Mouse (Mus musculus): ENCODE measurements at regions not wholly inside any gene's neighbourhood (a gene's known extent, or its start where the extent isn't known, plus 50 kb on each side); places are given as distances from the start of the nearest gene placed in this dataset.
A peak's percentile ranks its signal among the peaks of the same experiment; 100 is the strongest.

DNA sequence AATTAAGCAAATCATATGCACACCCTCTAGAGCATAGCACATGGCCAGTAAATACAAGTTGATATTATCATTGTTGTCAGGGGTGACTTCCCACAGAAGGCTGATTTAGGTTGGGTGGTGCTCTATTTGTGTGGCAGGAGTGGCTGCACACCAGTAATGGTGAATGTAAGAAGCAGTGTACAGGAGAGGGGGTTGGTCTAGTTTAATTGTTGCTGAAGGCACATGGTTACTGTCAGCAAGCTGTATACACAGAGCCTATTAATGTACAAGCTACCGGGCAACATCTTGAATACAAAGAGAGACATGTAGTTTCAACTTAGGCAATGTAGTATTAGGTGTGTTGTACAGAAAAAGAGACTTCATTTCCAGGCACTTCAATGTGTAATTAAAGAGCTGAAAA is 280.6 kb upstream of the Pkn2 start:
- Histone ChIP-seq H3K27ac (ENCODE audit: insufficient read depth, low read length) (no peak overlapping the region), H3K4me3 (ENCODE audit: insufficient read depth, low read length) (no peak overlapping the region), H3K4me1 (ENCODE audit: control insufficient read depth, insufficient read depth, low read length) (peaks cover 3% of the 10 kb centered on the region)
- no peak for TF ChIP-seq POLR2A (IDR thresholded peaks at IDR 0.05; ENCODE audit: low read depth, low read length)
- no peak for TF ChIP-seq CTCF (IDR thresholded peaks at IDR 0.05; ENCODE audit: borderline replicate concordance, insufficient read depth, low read length)

DNA sequence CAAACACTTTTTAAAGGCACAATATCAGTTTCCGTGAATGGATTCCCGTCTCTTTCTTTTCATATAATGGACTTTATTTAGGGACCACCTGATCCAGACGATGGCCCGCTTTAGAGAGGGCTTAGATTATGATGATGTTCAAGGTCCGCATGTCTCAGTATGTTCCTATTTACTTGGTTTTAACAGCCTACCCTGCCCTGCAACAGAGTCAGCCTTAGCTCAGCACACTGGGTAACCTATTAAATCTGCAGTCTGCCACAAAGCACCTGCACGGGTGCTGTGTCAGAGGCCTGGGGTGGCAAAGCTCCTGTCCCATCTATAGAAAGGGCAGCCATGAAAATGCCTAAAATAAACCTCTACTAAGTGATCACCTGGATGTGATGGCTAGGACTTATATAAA is 280.2 kb upstream of the Pkn2 start:
- TF ChIP-seq POLR2A (IDR thresholded peaks at IDR 0.05; ENCODE audit: low read depth, low read length) (no peak), CTCF (IDR thresholded peaks at IDR 0.05; ENCODE audit: borderline replicate concordance, insufficient read depth, low read length) (no peak)
- no peak overlapping the region for H3K4me3 ChIP-seq (ENCODE audit: insufficient read depth, low read length)
- H3K4me1 ChIP-seq (ENCODE audit: control insufficient read depth, insufficient read depth, low read length): peaks cover 3% of the 10 kb centered on the region
- H3K27ac ChIP-seq (ENCODE audit: insufficient read depth, low read length): no peak overlapping the region

- Histone ChIP-seq H3K4me1 (ENCODE audit: control insufficient read depth, insufficient read depth, low read length) (peaks cover 13% of the 10 kb centered on the region), H3K27ac (ENCODE audit: insufficient read depth, low read length) (no peak overlapping the region), H3K4me3 (ENCODE audit: insufficient read depth, low read length) (no peak overlapping the region)
- no peak for TF ChIP-seq POLR2A (IDR thresholded peaks at IDR 0.05; ENCODE audit: low read depth, low read length)
- no peak for TF ChIP-seq CTCF (IDR thresholded peaks at IDR 0.05; ENCODE audit: borderline replicate concordance, insufficient read depth, low read length)
These were observed 276.8 kb upstream of the Pkn2 start for GRCm38 (mm10) chr3:143158568-143158967.

- no peak for TF ChIP-seq POLR2A (IDR thresholded peaks at IDR 0.05; ENCODE audit: low read depth, low read length)
- TF ChIP-seq CTCF (IDR thresholded peaks at IDR 0.05; ENCODE audit: borderline replicate concordance, insufficient read depth, low read length): no peak
- H3K27ac ChIP-seq (ENCODE audit: insufficient read depth, low read length): no peak overlapping the region; the same call in 1 of the 2 replicates
- peaks cover 13% of the 10 kb centered on the region for H3K4me1 ChIP-seq (ENCODE audit: control insufficient read depth, insufficient read depth, low read length)
- H3K4me3 ChIP-seq (ENCODE audit: insufficient read depth, low read length): no peak overlapping the region
These were observed 275.1 kb upstream of the Pkn2 start for GRCm38 (mm10) chr3:143156733-143157524.

- TF ChIP-seq POLR2A (IDR thresholded peaks at IDR 0.05; ENCODE audit: low read depth, low read length): no peak
- no peak for TF ChIP-seq CTCF (IDR thresholded peaks at IDR 0.05; ENCODE audit: borderline replicate concordance, insufficient read depth, low read length)
- H3K4me3 ChIP-seq (ENCODE audit: insufficient read depth, low read length): no peak overlapping the region
- peak overlapping the region; percentile 67 for H3K27ac ChIP-seq (ENCODE audit: insufficient read depth, low read length)
- peaks cover 13% of the 10 kb centered on the region for H3K4me1 ChIP-seq (ENCODE audit: control insufficient read depth, insufficient read depth, low read length)
These were observed 274.4 kb upstream of the Pkn2 start for GRCm38 (mm10) chr3:143156174-143156573.

- Histone ChIP-seq H3K4me1 (ENCODE audit: control insufficient read depth, insufficient read depth, low read length) (peaks cover 13% of the 10 kb centered on the region), H3K27ac (ENCODE audit: insufficient read depth, low read length) (peak overlapping the region; percentile 86), H3K4me3 (ENCODE audit: insufficient read depth, low read length) (no peak overlapping the region)
- TF ChIP-seq CTCF (IDR thresholded peaks at IDR 0.05; ENCODE audit: borderline replicate concordance, insufficient read depth, low read length) (no peak), POLR2A (IDR thresholded peaks at IDR 0.05; ENCODE audit: low read depth, low read length) (no peak)
These were observed 273.8 kb upstream of the Pkn2 start for GRCm38 (mm10) chr3:143155556-143155955.

DNA sequence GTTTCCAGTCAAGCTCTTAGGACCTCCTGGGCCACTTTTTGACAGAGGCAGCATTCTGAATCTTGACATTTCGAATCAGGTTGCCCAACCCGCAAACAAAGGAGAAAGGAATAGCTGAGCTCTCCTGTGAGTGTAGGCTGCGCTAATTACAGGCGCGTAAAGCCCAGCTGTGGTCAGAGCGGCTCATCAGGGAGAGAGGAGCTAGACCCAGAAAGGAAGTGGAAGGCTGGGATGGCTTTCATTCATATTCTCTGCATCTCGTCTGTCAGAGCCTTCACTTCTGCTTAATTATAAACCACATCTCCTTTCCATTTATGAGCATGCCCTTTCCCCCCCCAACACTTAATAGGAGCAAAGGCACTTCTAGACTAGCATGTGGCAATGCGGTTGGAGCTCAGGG is 265.7 kb upstream of the Pkn2 start:
- TF ChIP-seq POLR2A (IDR thresholded peaks at IDR 0.05; ENCODE audit: low read depth, low read length): no peak
- TF ChIP-seq CTCF (IDR thresholded peaks at IDR 0.05; ENCODE audit: borderline replicate concordance, insufficient read depth, low read length): no peak
- H3K27ac ChIP-seq (ENCODE audit: insufficient read depth, low read length): no peak overlapping the region

GRCm38 (mm10) chr3:143138952-143139351 is 257.1 kb upstream of the Pkn2 start:
- H3K4me1 ChIP-seq (ENCODE audit: control insufficient read depth, insufficient read depth, low read length): no peaks in the 10 kb centered on the region
- H3K27ac ChIP-seq (ENCODE audit: insufficient read depth, low read length): no peak overlapping the region
- TF ChIP-seq POLR2A (IDR thresholded peaks at IDR 0.05; ENCODE audit: low read depth, low read length): no peak
- TF ChIP-seq CTCF (IDR thresholded peaks at IDR 0.05; ENCODE audit: borderline replicate concordance, insufficient read depth, low read length): no peak
- H3K4me3 ChIP-seq (ENCODE audit: insufficient read depth, low read length): no peak overlapping the region

More for the DNA sequence above, 265.7 kb upstream of the Pkn2 start:
- no peak overlapping the region for H3K4me3 ChIP-seq (ENCODE audit: insufficient read depth, low read length)
- no peaks in the 10 kb centered on the region; the same call in 1 of the 2 replicates for H3K4me1 ChIP-seq (ENCODE audit: control insufficient read depth, insufficient read depth, low read length)

- Histone ChIP-seq H3K4me1 (ENCODE audit: control insufficient read depth, insufficient read depth, low read length) (no peaks in the 10 kb centered on the region), H3K4me3 (ENCODE audit: insufficient read depth, low read length) (no peak overlapping the region), H3K27ac (ENCODE audit: insufficient read depth, low read length) (no peak overlapping the region)
- TF ChIP-seq CTCF (IDR thresholded peaks at IDR 0.05; ENCODE audit: borderline replicate concordance, insufficient read depth, low read length) (no peak), POLR2A (IDR thresholded peaks at IDR 0.05; ENCODE audit: low read depth, low read length) (no peak)
These were observed 252.7 kb upstream of the Pkn2 start for GRCm38 (mm10) chr3:143134528-143134927.

- H3K27ac ChIP-seq (ENCODE audit: insufficient read depth, low read length): no peak overlapping the region
- no peak overlapping the region for H3K4me3 ChIP-seq (ENCODE audit: insufficient read depth, low read length)
- H3K4me1 ChIP-seq (ENCODE audit: control insufficient read depth, insufficient read depth, low read length): no peaks in the 10 kb centered on the region
- no peak for TF ChIP-seq POLR2A (IDR thresholded peaks at IDR 0.05; ENCODE audit: low read depth, low read length)
- no peak for TF ChIP-seq CTCF (IDR thresholded peaks at IDR 0.05; ENCODE audit: borderline replicate concordance, insufficient read depth, low read length)
These were observed 226.0 kb upstream of the Pkn2 start for GRCm38 (mm10) chr3:143107733-143108291.
